Mouse (Mus musculus) inflammation-experienced regulatory T-cells (primary cell): ENCODE results near the gene Rasa3. TPM values are rescaled to one million over a fixed set of nuclear protein-coding genes. Genes with fewer than 3 reads are reported as not detected.

Experiments
- polyA plus RNA-seq, 2 experiments: library from polyadenylated mRNA; unstranded; fragments of 100-300 nt; shearing (Covaris generic); gene quantifications; one replicate each; pipeline ENCODE4 v1.2.1; 2017

The Rasa3 gene
- polyA plus RNA-seq, result 100 to 1,000 TPM; 155 to 280 TPM

GRCm38 (mm10) chr8:13677413-13677883, at the start of gene Rasa3:
Rasa3 (minus strand) TSS chr8:13677603.

GRCm38 (mm10) chr8:13705668-13706067, 28.3 kb upstream of the Rasa3 start, which contains the start of gene Cfap97d2:
Cfap97d2 (plus strand) TSS chr8:13705889.

GRCm38 (mm10) chr8:13562118-13562517, 115.3 kb downstream of the Rasa3 start, which contains the start of gene 1700029H14Rik:
1700029H14Rik (minus strand) TSS chr8:13562461.

Other genes with a start within 250 kb of the Rasa3 start
- gene Tmem255b, start 242.4 kb downstream of the Rasa3 start, polyA plus RNA-seq, result 1 to 10 TPM in 1 of 2 experiments, not detected in 1; 2.1 TPM
- gene Gas6, start 183.1 kb downstream of the Rasa3 start, polyA plus RNA-seq, result 1 to 10 TPM in 1 of 2 experiments, under 1 TPM in 1; 0.52 to 1.1 TPM
- under 1 TPM; 0.31 to 0.43 TPM for gene 1700029H14Rik, start 115.1 kb downstream of the Rasa3 start, polyA plus RNA-seq
- gene Cfap97d2, start 28.3 kb upstream of the Rasa3 start, polyA plus RNA-seq, result 1 to 10 TPM in 1 of 2 experiments, not detected in 1; 1.5 TPM
- gene Cdc16, start 80.1 kb upstream of the Rasa3 start, polyA plus RNA-seq, result 10 to 100 TPM; 54.8 to 61.7 TPM
- gene Upf3a, start 108.0 kb upstream of the Rasa3 start, polyA plus RNA-seq, result 10 to 100 TPM; 38.8 to 56.0 TPM
- under 1 TPM in 1 of 2 experiments, not detected in 1; 0.59 TPM for gene AF366264, start 160.8 kb upstream of the Rasa3 start, polyA plus RNA-seq
- gene Champ1, start 192.0 kb upstream of the Rasa3 start, polyA plus RNA-seq, result 10 to 100 TPM; 30.7 to 41.8 TPM
- 1 to 10 TPM; 1.0 to 3.5 TPM for gene Coprs, start 212.7 kb upstream of the Rasa3 start, polyA plus RNA-seq